Mouse (Mus musculus): ENCODE measurements around the gene Pcolce2.

GRCm38 (mm10) chr9:95705371-95705770 lies 68.0 kb downstream of the Pcolce2 start:
- TF ChIP-seq CTCF (IDR thresholded peaks at IDR 0.05; ENCODE audit: low read depth) (no peak), EP300 (IDR thresholded peaks at IDR 0.05; ENCODE audit: low read depth) (no peak)

Measured in heart, postnatal 0 days (tissue).